Mouse (Mus musculus) NIH3T3 (cell line): ENCODE data around the gene Doc2b.

Source experiments
- DNase-seq: peaks from one replicate; pipeline ENCODE4 v3.0.0-alpha.2; 2012; ENCODE audit warnings: low read depth

The Doc2b gene

GRCm38 (mm10) chr11:75792535-75792934, 3.3 kb downstream of the Doc2b start:
- DNase-seq = peak; percentile 42

GRCm38 (mm10) chr11:75785897-75786296, 10.0 kb downstream of the Doc2b start:
- DNase-seq = no peak

- no peak for DNase-seq
Measured at GRCm38 (mm10) chr11:75783799-75784198, 12.1 kb downstream of the Doc2b start.

- peak; percentile 80 for DNase-seq
Measured at GRCm38 (mm10) chr11:75781919-75782318, 13.9 kb downstream of the Doc2b start.

- DNase-seq = no peak
Measured at GRCm38 (mm10) chr11:75775919-75776318, 19.9 kb downstream of the Doc2b start.

- DNase-seq = no peak
Measured at GRCm38 (mm10) chr11:75772562-75772961, 23.3 kb downstream of the Doc2b start.

- peak; percentile 79 for DNase-seq
Measured at GRCm38 (mm10) chr11:75769206-75769605, 26.6 kb downstream of the Doc2b start.

GRCm38 (mm10) chr11:75768091-75768989, 27.5 kb downstream of the Doc2b start:
- DNase-seq = no peak

- DNase-seq = peak; percentile 11
Measured at GRCm38 (mm10) chr11:75767014-75767413, 28.8 kb downstream of the Doc2b start.

- no peak for DNase-seq
Measured at GRCm38 (mm10) chr11:75765161-75765560, 30.7 kb downstream of the Doc2b start.

GRCm38 (mm10) chr11:75764521-75765023, 31.3 kb downstream of the Doc2b start:
- no peak for DNase-seq

- DNase-seq = no peak
Measured at GRCm38 (mm10) chr11:75762708-75763107, 33.1 kb downstream of the Doc2b start.

GRCm38 (mm10) chr11:75760785-75761184, 35.1 kb downstream of the Doc2b start:
- DNase-seq = no peak

- no peak for DNase-seq
Measured at GRCm38 (mm10) chr11:75758553-75758952, 37.3 kb downstream of the Doc2b start.

GRCm38 (mm10) chr11:75756687-75757086, 39.2 kb downstream of the Doc2b start:
- DNase-seq = no peak

- DNase-seq = no peak
Measured at GRCm38 (mm10) chr11:75751082-75751481, 44.8 kb downstream of the Doc2b start.

- no peak for DNase-seq
Measured at GRCm38 (mm10) chr11:75750537-75750936, 45.3 kb downstream of the Doc2b start.

- no peak for DNase-seq
Measured at GRCm38 (mm10) chr11:75744761-75745160, 51.1 kb downstream of the Doc2b start.

GRCm38 (mm10) chr11:75741615-75742014, 54.2 kb downstream of the Doc2b start:
- DNase-seq = no peak

- DNase-seq = peak; percentile 24
Measured at GRCm38 (mm10) chr11:75740204-75740603, 55.6 kb downstream of the Doc2b start.

GRCm38 (mm10) chr11:75738477-75738821, 57.4 kb downstream of the Doc2b start:
- DNase-seq = no peak

- DNase-seq = no peak
Measured at GRCm38 (mm10) chr11:75737806-75738476, 57.9 kb downstream of the Doc2b start.

- DNase-seq = peak; percentile 68
Measured at GRCm38 (mm10) chr11:75736978-75737377, 58.9 kb downstream of the Doc2b start.
